1 mouse cellular context compared by ENCODE assay signal in genomic region chr11:51636323-51636684, GRCm38 (mm10).
A peak's percentile ranks its signal among the peaks of the same experiment; 100 is the strongest.
TF ChIP-seq lines count a peak whose summit lies in the region.

No protein-coding gene starts in this region.

TF ChIP-seq in CH12.LX, 34 proteins besides CTCF, POLR2A, EP300 and RAD21 (continued from another document):
- no peak for TF ChIP-seq TCF12 (IDR thresholded peaks at IDR 0.05; ENCODE audit: low read depth, low read length)
- no peak for TF ChIP-seq BHLHE40 (IDR thresholded peaks at IDR 0.05; ENCODE audit: low read depth, low read length)
- no peak for TF ChIP-seq JUND (conservative IDR thresholded peaks at IDR 0.05; ENCODE audit: low read depth, low read length)
- no peak for TF ChIP-seq RCOR1 (conservative IDR thresholded peaks at IDR 0.05; ENCODE audit: low read depth, low read length)
- TF ChIP-seq NELFE (IDR thresholded peaks at IDR 0.05; ENCODE audit: low read depth, low read length), result no peak
- TF ChIP-seq ETS1 (conservative IDR thresholded peaks at IDR 0.05; ENCODE audit: low read depth, low read length), result no peak
- no peak for TF ChIP-seq CHD1 (IDR thresholded peaks at IDR 0.05; ENCODE audit: low read depth, low read length)
- peak; percentile 26; the same call in 1 of the 2 replicates for TF ChIP-seq UBTF (IDR thresholded peaks at IDR 0.05; ENCODE audit: low read depth, low read length)
- TF ChIP-seq SMC3 (IDR thresholded peaks at IDR 0.05; ENCODE audit: low read depth, low read length), result peak; percentile 48
- TF ChIP-seq MYC (IDR thresholded peaks at IDR 0.05; ENCODE audit: low read depth, low read length), result no peak
- TF ChIP-seq E2F4 (IDR thresholded peaks at IDR 0.05; ENCODE audit: insufficient replicate concordance, low read depth, low read length), result no peak
- TF ChIP-seq IRF4 (IDR thresholded peaks at IDR 0.05; ENCODE audit: low read depth, low read length), result 0 out of 2 replicates have a peak, but pooled peaks have one; percentile 25
- TF ChIP-seq MAX (IDR thresholded peaks at IDR 0.05; ENCODE audit: low read length), result no peak
- no peak for TF ChIP-seq JUN (IDR thresholded peaks at IDR 0.05; ENCODE audit: insufficient read depth, low read depth, low read length)
- TF ChIP-seq ZMIZ1 (IDR thresholded peaks at IDR 0.05; ENCODE audit: low read depth, low read length), result no peak; the same call in 1 of the 2 replicates
- TF ChIP-seq MXI1 (IDR thresholded peaks at IDR 0.05; ENCODE audit: low read depth, low read length), result no peak
- TF ChIP-seq MAFK (IDR thresholded peaks at IDR 0.05; ENCODE audit: insufficient replicate concordance, low read length), result no peak
- no peak for TF ChIP-seq PAX5 (IDR thresholded peaks at IDR 0.05; ENCODE audit: low read length)
- TF ChIP-seq CHD2 (IDR thresholded peaks at IDR 0.05; ENCODE audit: low read length), result no peak
- 0 out of 2 replicates have a peak, but pooled peaks have one; percentile 43 for TF ChIP-seq TBP (conservative IDR thresholded peaks at IDR 0.05; ENCODE audit: low read depth, low read length)
- TF ChIP-seq MAZ (IDR thresholded peaks at IDR 0.05; ENCODE audit: low read depth, low read length), result no peak
- no peak for TF ChIP-seq NRF1 (IDR thresholded peaks at IDR 0.05; ENCODE audit: low read depth, low read length)
- TF ChIP-seq POLR2AphosphoS2 (IDR thresholded peaks at IDR 0.05; ENCODE audit: low read depth, low read length), result no peak
- no peak for TF ChIP-seq ZC3H11A (IDR thresholded peaks at IDR 0.05; ENCODE audit: low read depth, low read length)
